Mouse (Mus musculus) ES-Bruce4 (cell line): ENCODE data around the gene Rab5b. TPM values are rescaled to one million over a fixed set of nuclear protein-coding genes. Genes with fewer than 3 reads are reported as not detected.
A peak's percentile ranks its signal among the peaks of the same experiment; 100 is the strongest.

Experiments used
- H3K27ac ChIP-seq: 2 replicates; pipeline ENCODE4 v1.5.1; 2012; ENCODE audit warnings: low read length, inconsistent platforms; ENCODE audit not compliant: insufficient read depth
- H3K27me3 ChIP-seq: 2 replicates; pipeline ENCODE4 v1.6.1; 2012; ENCODE audit warnings: mild to moderate bottlenecking, low read length, inconsistent platforms; ENCODE audit not compliant: control insufficient read depth, poor library complexity, insufficient read depth, severe bottlenecking
- H3K36me3 ChIP-seq: 2 replicates; pipeline ENCODE4 v1.6.1; 2012; ENCODE audit warnings: inconsistent platforms, mild to moderate bottlenecking, low read length, moderate library complexity; ENCODE audit not compliant: control insufficient read depth, poor library complexity, insufficient read depth, severe bottlenecking
- H3K4me1 ChIP-seq: one replicate; pipeline ENCODE4 v1.8.1; 2011; ENCODE audit warnings: low read length; ENCODE audit not compliant: control insufficient read depth, insufficient read depth
- H3K4me3 ChIP-seq: 2 replicates; pipeline ENCODE4 v1.5.1; 2011; ENCODE audit warnings: low read depth, mild to moderate bottlenecking, low read length
- H3K9ac ChIP-seq: 2 replicates; pipeline ENCODE4 v1.6.1; 2012; ENCODE audit warnings: low read depth, mild to moderate bottlenecking, inconsistent platforms; ENCODE audit not compliant: poor library complexity, severe bottlenecking
- H3K9me3 ChIP-seq: replicated peaks from 2 replicates; pipeline ENCODE4 v1.6.1; 2012; ENCODE audit warnings: mild to moderate bottlenecking, low read length, inconsistent platforms; ENCODE audit not compliant: control insufficient read depth, poor library complexity, insufficient read depth, severe bottlenecking
- CTCF ChIP-seq: IDR thresholded peaks from one replicate; pipeline ENCODE4 v1.8.1; 2011; ENCODE audit warnings: low read depth, low read length
- EP300 ChIP-seq: IDR thresholded peaks from 2 replicates; pipeline ENCODE4 v1.6.1; 2011; ENCODE audit warnings: low read depth, low read length; ENCODE audit not compliant: insufficient read depth
- POLR2A ChIP-seq: IDR thresholded peaks from one replicate; pipeline ENCODE4 v1.8.1; 2011; ENCODE audit warnings: low read length; ENCODE audit not compliant: insufficient read depth
- polyA plus RNA-seq: library from polyadenylated mRNA; stranded (reverse); fragments of >200 nt; gene quantifications from 2 replicates; pipeline ENCODE4 v1.2.4, GENCODE M21; 2011; ENCODE audit warnings: low read depth; ENCODE audit not compliant: missing spikeins, insufficient read depth, insufficient read length

The Rab5b gene
- polyA plus RNA-seq, 1 experiment, result 79.0 TPM

DNA sequence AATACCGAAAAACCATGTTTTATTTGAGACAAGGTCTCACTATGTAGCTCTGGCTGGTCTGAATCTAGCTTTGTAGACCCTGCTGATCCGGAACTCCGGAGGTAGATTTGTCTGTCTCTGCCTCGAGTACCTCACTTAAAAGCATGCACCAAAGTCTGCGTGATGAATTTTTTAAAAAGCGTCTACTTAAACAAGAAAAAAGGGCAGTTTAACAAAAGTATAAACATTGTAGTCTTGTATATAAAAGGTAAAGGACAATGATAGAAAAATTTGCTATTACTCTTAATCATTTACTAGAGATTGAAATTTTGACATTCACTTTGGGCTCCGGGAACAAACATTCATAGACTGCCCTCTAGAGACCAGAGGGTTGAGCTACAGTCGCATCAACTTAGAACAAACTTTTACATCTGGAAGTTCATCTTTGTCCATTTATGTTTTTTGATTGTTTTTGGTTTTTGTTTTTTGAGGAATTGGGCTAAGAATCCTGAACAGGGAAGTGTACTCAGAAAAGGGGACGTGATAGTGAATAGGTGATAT is 21.5 kb downstream of the Rab5b start:
- peak overlapping the region; percentile 33; the same call in 1 of the 2 replicates for H3K9ac ChIP-seq
- H3K36me3 ChIP-seq, result peaks cover 6% of the 10 kb centered on the region
- peak overlapping the region; percentile 72 for H3K4me3 ChIP-seq
- TF ChIP-seq CTCF (no peak), EP300 (no peak), POLR2A (no peak)
- H3K27me3 ChIP-seq, result no peaks in the 10 kb centered on the region
- H3K9me3 ChIP-seq, result no peaks in the 10 kb centered on the region
- H3K4me1 ChIP-seq, result no peaks in the 10 kb centered on the region
- H3K27ac ChIP-seq, result no peak overlapping the region

DNA sequence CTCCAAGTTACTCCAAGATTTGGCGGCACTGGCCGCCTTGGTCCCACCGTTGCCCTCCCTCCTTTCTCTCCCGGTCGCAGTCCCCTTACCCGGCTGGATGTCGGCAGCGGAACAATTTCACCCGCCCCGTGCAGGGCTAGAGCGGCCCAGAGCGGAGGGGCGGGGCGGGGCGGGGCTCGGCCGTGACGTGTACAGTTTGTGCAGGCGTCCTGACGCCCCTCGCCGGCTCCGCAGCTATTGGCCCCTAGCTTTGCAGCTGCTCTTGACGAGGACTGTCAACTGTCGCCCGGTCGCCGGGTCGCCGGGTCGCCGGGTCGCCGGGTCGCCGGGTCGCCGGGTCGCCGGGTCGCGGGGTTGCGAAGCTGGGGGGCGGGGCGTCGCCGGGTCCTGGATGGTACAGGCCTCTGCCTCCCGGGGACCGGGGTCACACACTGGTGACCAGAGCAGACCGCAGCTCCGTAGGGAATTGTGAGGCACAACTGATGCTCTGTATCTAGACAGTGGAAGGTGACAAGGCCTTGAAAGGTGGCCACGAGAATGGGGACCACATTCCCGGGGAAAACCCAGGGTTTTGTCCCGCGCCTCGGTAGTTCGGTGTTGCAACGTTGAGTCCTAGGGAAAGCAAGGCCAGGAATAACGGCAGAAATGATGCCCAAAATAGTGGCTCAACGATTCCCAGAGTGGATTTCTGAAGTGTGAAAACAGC is 22.1 kb downstream of the Rab5b start, which contains the start of gene Suox:
Gene Suox (minus strand): TSS at position 311 of the 706 bp plus-strand sequence.
- H3K27ac ChIP-seq, result no peak within 1 kb of the TSS
- 0 out of 2 replicates have a peak, but pooled peaks cover 2% of the 10 kb centered on the region for H3K36me3 ChIP-seq
- H3K27me3 ChIP-seq, result no peaks in the 10 kb centered on the region
- peak within 1 kb of the TSS; percentile 72 for H3K4me3 ChIP-seq
- H3K4me1 ChIP-seq, result no peaks in the 10 kb centered on the region
- TF ChIP-seq POLR2A (no peak), EP300 (no peak), CTCF (no peak)
- no peaks in the 10 kb centered on the region for H3K9me3 ChIP-seq
- peak within 1 kb of the TSS; percentile 33 for H3K9ac ChIP-seq

DNA sequence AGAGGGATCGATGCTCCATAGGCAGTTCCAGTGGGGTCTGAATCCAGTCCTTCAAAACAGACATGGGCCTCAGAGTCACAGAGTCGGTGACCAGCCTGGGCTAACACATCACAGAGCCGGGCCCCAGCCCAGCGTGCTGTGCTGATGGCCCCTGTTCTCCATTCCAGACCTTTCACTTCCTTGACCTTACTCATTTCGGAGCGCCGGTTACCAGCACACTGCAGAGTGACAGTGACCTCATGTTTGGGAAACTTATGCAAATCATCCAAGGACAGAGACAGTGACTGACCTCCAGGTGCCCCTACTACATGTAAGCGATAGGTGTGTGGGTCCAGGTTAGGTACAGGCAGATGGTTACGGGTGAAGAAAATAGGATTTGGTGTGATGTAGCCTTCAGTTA is 24.9 kb downstream of the Rab5b start:
- Histone ChIP-seq H3K4me3 (no peak overlapping the region), H3K9ac (no peak overlapping the region)

DNA sequence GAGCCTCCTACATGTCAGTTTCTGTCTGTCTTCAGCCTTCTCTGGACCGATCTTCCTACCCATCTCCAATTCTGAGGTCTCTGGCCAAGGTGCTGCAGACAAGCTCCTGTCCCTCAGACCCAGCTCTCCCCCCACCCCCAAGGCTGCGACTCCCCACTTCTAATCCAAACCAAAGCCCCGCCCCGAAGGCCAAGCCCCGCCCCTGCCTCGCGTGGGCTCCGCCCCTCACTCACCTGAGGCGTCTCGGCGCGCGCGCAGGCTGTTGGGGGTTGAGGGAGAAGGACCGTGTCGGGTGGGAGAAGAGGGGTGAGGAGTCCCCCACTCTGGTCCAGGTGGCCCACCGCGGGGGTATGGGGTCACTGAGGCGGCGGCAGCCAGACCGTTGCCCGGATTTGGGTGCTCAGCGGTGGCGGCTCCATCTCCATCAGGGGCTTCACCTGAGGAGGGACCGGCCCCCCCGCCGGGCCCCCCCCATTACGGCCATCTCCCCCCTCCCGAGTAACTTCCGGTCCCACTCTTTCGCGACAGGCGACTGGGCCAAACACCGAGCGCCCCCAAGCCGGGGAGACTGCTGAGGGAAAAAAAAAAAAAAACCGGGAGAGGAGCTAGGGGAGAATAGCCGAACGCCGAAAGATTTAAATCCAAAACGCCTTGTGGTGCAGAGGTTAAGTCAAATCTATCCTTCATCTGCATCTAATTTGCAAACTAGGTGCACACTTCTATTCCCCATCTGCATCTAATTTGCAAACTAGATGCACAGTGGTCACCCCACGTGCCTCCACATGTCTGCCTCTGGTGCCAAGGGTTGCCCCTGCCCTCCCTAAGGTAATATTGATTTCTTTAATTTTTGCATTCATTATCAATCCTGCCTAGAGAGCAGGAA is 27.0 kb downstream of the Rab5b start:
- H3K9ac ChIP-seq, result peak overlapping the region; percentile 85
- H3K4me3 ChIP-seq, result peak overlapping the region; percentile 86
- no peaks in the 10 kb centered on the region for H3K9me3 ChIP-seq
- H3K36me3 ChIP-seq, result 0 out of 2 replicates have a peak, but pooled peaks cover 2% of the 10 kb centered on the region
- H3K27ac ChIP-seq, result 0 out of 2 replicates have a peak overlapping the region, but pooled peaks have one; percentile 32
- no peaks in the 10 kb centered on the region for H3K4me1 ChIP-seq
- no peaks in the 10 kb centered on the region for H3K27me3 ChIP-seq
- TF ChIP-seq CTCF, result no peak
- peak; percentile 47 for TF ChIP-seq POLR2A

More for the DNA sequence above, 24.9 kb downstream of the Rab5b start:
- H3K27ac ChIP-seq, result no peak overlapping the region
- no peaks in the 10 kb centered on the region for H3K9me3 ChIP-seq
- 0 out of 2 replicates have a peak, but pooled peaks cover 2% of the 10 kb centered on the region for H3K36me3 ChIP-seq
- H3K27me3 ChIP-seq, result no peaks in the 10 kb centered on the region
- no peaks in the 10 kb centered on the region for H3K4me1 ChIP-seq
- TF ChIP-seq POLR2A, result no peak
- no peak for TF ChIP-seq CTCF
- TF ChIP-seq EP300, result no peak

DNA sequence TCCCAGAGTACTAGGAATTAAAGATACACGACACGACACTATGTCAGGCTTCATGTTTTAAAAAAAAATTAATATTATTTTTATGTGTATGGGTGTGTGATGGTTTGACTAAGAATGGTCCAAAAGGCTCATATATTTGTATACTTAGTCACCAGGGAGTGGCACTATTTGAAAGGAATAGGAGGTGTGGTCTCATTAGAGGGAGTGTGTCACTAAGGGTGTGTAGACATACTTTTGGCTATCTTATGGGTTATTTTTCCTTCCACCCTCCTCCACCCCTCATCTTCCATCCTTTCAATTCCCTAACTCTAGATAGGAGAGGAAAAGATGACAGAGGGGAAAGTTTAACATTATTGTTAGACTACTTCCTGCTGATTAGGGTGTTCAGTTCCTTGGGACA is 30.3 kb downstream of the Rab5b start:
- no peaks in the 10 kb centered on the region for H3K9me3 ChIP-seq
- no peaks in the 10 kb centered on the region for H3K36me3 ChIP-seq
- TF ChIP-seq EP300 (no peak), POLR2A (no peak), CTCF (no peak)
- no peaks in the 10 kb centered on the region for H3K27me3 ChIP-seq
- no peaks in the 10 kb centered on the region for H3K4me1 ChIP-seq
- H3K27ac ChIP-seq, result no peak overlapping the region
- H3K9ac ChIP-seq, result no peak overlapping the region
- H3K4me3 ChIP-seq, result no peak overlapping the region

DNA sequence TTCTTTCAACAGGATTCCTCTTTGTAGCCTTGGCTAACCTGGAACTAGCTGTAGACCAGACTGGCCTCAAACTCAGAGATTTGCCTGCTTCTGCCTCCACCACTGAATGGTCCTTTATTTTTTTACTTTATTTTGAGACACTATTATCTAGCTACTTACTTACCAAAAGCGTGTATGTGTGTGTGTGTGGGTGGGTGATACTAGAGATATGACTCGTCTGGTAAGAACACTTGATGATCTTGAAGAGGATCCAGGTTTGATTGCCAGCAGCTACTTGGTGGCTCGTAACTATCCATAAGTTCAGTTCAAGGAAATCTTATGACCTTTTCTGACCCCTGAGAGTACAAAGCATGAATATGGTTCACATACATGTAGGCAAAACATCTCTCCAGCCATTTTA is 30.8 kb downstream of the Rab5b start:
- no peaks in the 10 kb centered on the region for H3K9me3 ChIP-seq
- H3K4me3 ChIP-seq, result no peak overlapping the region
- no peak overlapping the region for H3K27ac ChIP-seq
- H3K9ac ChIP-seq, result no peak overlapping the region
- no peaks in the 10 kb centered on the region for H3K4me1 ChIP-seq
- no peaks in the 10 kb centered on the region for H3K27me3 ChIP-seq
- no peak for TF ChIP-seq CTCF
- no peak for TF ChIP-seq EP300
- TF ChIP-seq POLR2A, result no peak
- H3K36me3 ChIP-seq, result no peaks in the 10 kb centered on the region
